Mouse (Mus musculus) CD4-positive, CD25-positive, alpha-beta regulatory T cell (primary cell): Measurements from ENCODE around the gene Upp2. TPM values are rescaled to one million over a fixed set of nuclear protein-coding genes. Genes with fewer than 3 reads are reported as not detected.

Source experiments
- polyA plus RNA-seq: library from polyadenylated mRNA; unstranded; fragments of 100-300 nt; shearing (Covaris generic); gene quantifications from one replicate; pipeline ENCODE4 v1.2.1, GENCODE M21; 2017

Gene Upp2
- polyA plus RNA-seq = 0.12 TPM

GRCm38 (mm10) chr2:58567066-58567810, at the start of gene Upp2, which contains the start of gene Acvr1:
Gene Upp2 (plus strand): TSS chr2:58567298.
Gene Acvr1 (minus strand): TSS chr2:58567157.

Other genes starting within 250 kb of the Upp2 start
- gene Acvr1c, start 209.4 kb upstream of the Upp2 start, polyA plus RNA-seq = 1.7 TPM
- not detected for gene Gm17409, start 97.2 kb upstream of the Upp2 start, polyA plus RNA-seq
- gene Acvr1, start 141 bp upstream of the Upp2 start, polyA plus RNA-seq = 0.47 TPM